Mouse (Mus musculus) CH12.LX (cell line): ENCODE measurements at regions not wholly inside any gene's neighbourhood (a gene's known extent, or its start where the extent isn't known, plus 50 kb on each side); places are given as distances from the start of the nearest gene placed in this dataset.
A peak's percentile ranks its signal among the peaks of the same experiment; 100 is the strongest.

Experiments used
- DNase-seq: peaks from one replicate; pipeline ENCODE4 v3.0.0-alpha.2; 2013; ENCODE audit errors: extremely low read depth
- H3K27ac ChIP-seq: 2 replicates; pipeline ENCODE4 v1.5.1; 2012; ENCODE audit warnings: low read depth, mild to moderate bottlenecking, control low read depth, moderate library complexity; ENCODE audit not compliant: insufficient read depth
- H3K27me3 ChIP-seq: replicated peaks from 2 replicates; pipeline ENCODE3; 2012; ENCODE audit warnings: inconsistent platforms
- H3K36me3 ChIP-seq, 2 experiments: replicated peaks in 1 of 2; 2 replicates each; pipeline versions ENCODE3 to v1.6.1; 2012; ENCODE audit warnings: inconsistent platforms in 1 of 2, low read length in 1 of 2, mild to moderate bottlenecking in 1 of 2, mixed read lengths in 1 of 2, moderate library complexity in 1 of 2; ENCODE audit not compliant: control insufficient read depth in 1 of 2, insufficient read depth in 1 of 2
- H3K4me1 ChIP-seq, 2 experiments: 2 replicates each; pipeline ENCODE4 v1.6.1; 2012; ENCODE audit warnings: inconsistent platforms in 1 of 2, moderate library complexity in 1 of 2; ENCODE audit not compliant: insufficient read depth in 2 of 2, control insufficient read depth in 1 of 2
- H3K4me2 ChIP-seq: 2 replicates; pipeline ENCODE4 v1.6.1; 2012; ENCODE audit warnings: low read depth, mild to moderate bottlenecking, control low read depth; ENCODE audit not compliant: poor library complexity, insufficient read depth, severe bottlenecking
- H3K4me3 ChIP-seq, 3 experiments: fragments of 150-350 bp in 1 of 3; sonication (generic) in 1 of 3; replicated peaks in 1 of 3; 2 replicates each; pipeline versions ENCODE3 to v1.5.1; 2011 to 2012; ENCODE audit warnings: low read depth in 2 of 3, low read length in 2 of 3, mild to moderate bottlenecking in 2 of 3, moderate library complexity in 2 of 3, control low read depth in 1 of 3, improper control_type of control experiment in 1 of 3, inconsistent platforms in 1 of 3, mixed read lengths in 1 of 3; ENCODE audit not compliant: poor library complexity in 1 of 3
- H3K79me2 ChIP-seq: replicated peaks from 2 replicates; pipeline ENCODE4 v1.6.1; 2012; ENCODE audit warnings: mild to moderate bottlenecking, moderate library complexity; ENCODE audit not compliant: control insufficient read depth, poor library complexity, insufficient read depth, severe bottlenecking; ENCODE audit errors: extremely low read depth
- H3K9ac ChIP-seq: 2 replicates; pipeline ENCODE4 v1.6.1; 2012; ENCODE audit warnings: low read depth, mild to moderate bottlenecking, control low read depth, moderate library complexity; ENCODE audit not compliant: insufficient read depth
- H3K9me3 ChIP-seq: replicated peaks from 2 replicates; pipeline ENCODE3; 2012; ENCODE audit warnings: low read length, inconsistent platforms, mixed read lengths
- BHLHE40 ChIP-seq: IDR thresholded peaks from 2 replicates; pipeline ENCODE4 v1.6.1; 2011; ENCODE audit warnings: mild to moderate bottlenecking, low read depth, low read length, improper control_type of control experiment
- CHD2 ChIP-seq: IDR thresholded peaks from 2 replicates; pipeline ENCODE4 v1.6.1; 2011; ENCODE audit warnings: low read length, improper control_type of control experiment
- CTCF ChIP-seq, 2 experiments: IDR thresholded peaks in 1 of 2; conservative IDR thresholded peaks in 1 of 2; 2 replicates each; pipeline ENCODE4 v1.5.1; 2011 to 2012; ENCODE audit warnings: low read depth in 2 of 2, low read length in 2 of 2, improper control_type of control experiment in 1 of 2, inconsistent platforms in 1 of 2, mild to moderate bottlenecking in 1 of 2, moderate library complexity in 1 of 2
- E2F4 ChIP-seq: IDR thresholded peaks from 2 replicates; pipeline ENCODE4 v1.6.1; 2011; ENCODE audit warnings: low read depth, low read length, improper control_type of control experiment; ENCODE audit not compliant: insufficient replicate concordance
- EP300 ChIP-seq: IDR thresholded peaks from 2 replicates; pipeline ENCODE4 v1.6.1; 2011; ENCODE audit warnings: low read length, improper control_type of control experiment
- ETS1 ChIP-seq: conservative IDR thresholded peaks from 2 replicates; pipeline ENCODE4 v1.6.1; 2012; ENCODE audit warnings: low read depth, mild to moderate bottlenecking, inconsistent platforms, low read length, improper control_type of control experiment, moderate library complexity
- GABPA ChIP-seq: IDR thresholded peaks from 2 replicates; pipeline ENCODE4 v1.6.1; 2012; ENCODE audit warnings: low read depth, low read length, improper control_type of control experiment, inconsistent platforms; ENCODE audit not compliant: insufficient replicate concordance
- HCFC1 ChIP-seq: IDR thresholded peaks from 2 replicates; pipeline ENCODE4 v1.6.1; 2012; ENCODE audit warnings: low read depth, mild to moderate bottlenecking, inconsistent platforms, low read length, improper control_type of control experiment
- IRF4 ChIP-seq: IDR thresholded peaks from 2 replicates; pipeline ENCODE4 v1.6.1; 2014; ENCODE audit warnings: low read depth, mild to moderate bottlenecking, inconsistent platforms, low read length, improper control_type of control experiment
- JUND ChIP-seq: conservative IDR thresholded peaks from 2 replicates; pipeline ENCODE4 v1.6.1; 2011; ENCODE audit warnings: low read depth, low read length, improper control_type of control experiment
- KAT2A ChIP-seq: IDR thresholded peaks from 2 replicates; pipeline ENCODE4 v1.6.1; 2012; ENCODE audit warnings: low read length, improper control_type of control experiment, inconsistent platforms; ENCODE audit not compliant: insufficient replicate concordance
- MAZ ChIP-seq: IDR thresholded peaks from 2 replicates; pipeline ENCODE4 v1.6.1; 2012; ENCODE audit warnings: low read depth, mild to moderate bottlenecking, inconsistent platforms, low read length, improper control_type of control experiment, moderate library complexity
- MEF2A ChIP-seq: IDR thresholded peaks from 2 replicates; pipeline ENCODE4 v1.6.1; 2014; ENCODE audit warnings: low read depth, mild to moderate bottlenecking, inconsistent platforms, low read length, improper control_type of control experiment, borderline replicate concordance
- NELFE ChIP-seq: IDR thresholded peaks from 2 replicates; pipeline ENCODE4 v1.6.1; 2011; ENCODE audit warnings: low read depth, low read length, improper control_type of control experiment
- NRF1 ChIP-seq: IDR thresholded peaks from 2 replicates; pipeline ENCODE4 v1.6.1; 2014; ENCODE audit warnings: low read depth, mild to moderate bottlenecking, inconsistent platforms, low read length, improper control_type of control experiment, moderate library complexity
- PAX5 ChIP-seq: IDR thresholded peaks from 2 replicates; pipeline ENCODE4 v1.6.1; 2012; ENCODE audit warnings: low read length, inconsistent platforms, mixed read lengths
- POLR2A ChIP-seq: IDR thresholded peaks from 2 replicates; pipeline ENCODE4 v1.6.1; 2011; ENCODE audit warnings: low read depth, mild to moderate bottlenecking, improper control_type of control experiment, low read length
- RAD21 ChIP-seq: IDR thresholded peaks from 2 replicates; pipeline ENCODE4 v1.6.1; 2011; ENCODE audit warnings: low read depth, mild to moderate bottlenecking, low read length, improper control_type of control experiment, moderate library complexity
- SIN3A ChIP-seq: IDR thresholded peaks from 2 replicates; pipeline ENCODE4 v1.6.1; 2012; ENCODE audit warnings: low read length, improper control_type of control experiment, inconsistent platforms
- TBP ChIP-seq: conservative IDR thresholded peaks from 2 replicates; pipeline ENCODE4 v1.6.1; 2011; ENCODE audit warnings: low read depth, low read length, improper control_type of control experiment
- USF1 ChIP-seq: IDR thresholded peaks from 2 replicates; pipeline ENCODE4 v1.6.1; 2014; ENCODE audit warnings: low read depth, mild to moderate bottlenecking, inconsistent platforms, low read length, improper control_type of control experiment
- USF2 ChIP-seq: conservative IDR thresholded peaks from 2 replicates; pipeline ENCODE4 v1.6.1; 2011; ENCODE audit warnings: low read depth, low read length, improper control_type of control experiment
- ZC3H11A ChIP-seq: IDR thresholded peaks from 2 replicates; pipeline ENCODE4 v1.6.1; 2012; ENCODE audit warnings: low read depth, mild to moderate bottlenecking, inconsistent platforms, low read length, improper control_type of control experiment
- dilution Hi-C: fragments of 300-500 bp; cut with MboI; formaldehyde crosslinking; loops from 2 replicates; pipeline ENCODE4 v1.14.3; 2020; ENCODE audit warnings: low sequenced_read_pairs; ENCODE audit not compliant: extremely low pct_unique_long_range_greater_than_20kb, extremely low pct_ligation_motif_present
- in situ Hi-C: fragments of 300-500 bp; cut with MboI; formaldehyde crosslinking; loops from 3 replicates; pipeline ENCODE4 v1.14.3; 2019; ENCODE audit warnings: low sequenced_read_pairs, low pct_ligation_motif_present, low pct_unique_long_range_greater_than_20kb, mixed read lengths

DNA sequence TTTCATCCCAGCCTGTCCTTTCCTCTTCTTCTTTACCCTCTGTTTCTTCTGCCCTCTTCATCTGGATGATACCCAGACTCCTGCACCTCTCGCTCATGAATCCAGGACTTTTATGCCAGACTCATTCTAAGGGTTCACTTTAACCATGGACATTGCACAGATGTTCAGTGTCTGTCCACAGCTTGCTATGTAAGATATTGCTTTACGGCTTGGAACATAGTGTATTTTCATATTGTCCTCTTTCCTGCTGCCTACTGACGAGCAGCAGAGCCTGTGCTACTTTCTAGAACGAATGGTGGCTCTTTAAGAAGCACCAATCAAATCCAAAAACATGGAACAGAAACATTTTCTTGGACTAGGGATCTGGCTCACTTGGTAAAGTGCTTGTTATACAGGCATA lies 341.5 kb downstream of the En1 start:
- TF ChIP-seq ETS1 (no peak), CHD2 (no peak), TBP (no peak), GABPA (no peak), CTCF (conservative IDR thresholded peaks at IDR 0.05 in 1 of 2, IDR thresholded peaks at IDR 0.05 in 1 of 2; ENCODE audit: low read depth in 2 of 2, low read length in 2 of 2) (no peak)
- H3K9me3 ChIP-seq: peaks cover 5% of the 10 kb centered on the region
- peaks cover 0 to 7% of the 10 kb centered on the region in 2 experiments; a peak in 1 of 4 replicates for H3K4me1 ChIP-seq
- no peak overlapping the region for H3K9ac ChIP-seq
- in situ Hi-C loops: no loop called here
- no peak for DNase-seq
- H3K79me2 ChIP-seq: no peaks in the 10 kb centered on the region
- no peaks in the 10 kb centered on the region for H3K36me3 ChIP-seq
- H3K27ac ChIP-seq: no peak overlapping the region
- dilution Hi-C loops: no loop called here
- no peaks in the 10 kb centered on the region for H3K27me3 ChIP-seq
- no peak overlapping the region for H3K4me3 ChIP-seq
- H3K4me2 ChIP-seq: no peak overlapping the region

DNA sequence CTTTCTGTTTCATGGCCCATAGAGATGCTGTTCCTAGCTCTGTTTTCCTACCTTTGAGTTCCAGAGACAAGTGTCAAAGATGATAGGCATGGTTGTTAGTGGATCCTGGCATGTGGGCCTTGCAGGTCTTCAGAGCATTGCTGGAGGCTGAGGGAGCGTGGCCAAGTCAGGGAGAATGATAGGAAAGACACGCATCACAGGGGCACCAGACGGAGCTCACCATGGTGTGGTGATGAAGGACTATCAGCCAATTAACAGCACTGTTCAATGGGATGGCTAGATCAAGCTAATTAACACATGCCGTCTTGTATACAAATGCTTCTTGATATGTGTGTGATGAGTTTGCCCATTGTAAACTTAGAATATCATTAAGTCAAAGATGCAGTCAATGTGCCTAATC lies 344.1 kb downstream of the En1 start:
- Histone ChIP-seq H3K27me3 (no peaks in the 10 kb centered on the region), H3K4me3 (no peak overlapping the region), H3K79me2 (no peaks in the 10 kb centered on the region), H3K36me3 (no peaks in the 10 kb centered on the region), H3K4me2 (no peak overlapping the region), H3K27ac (no peak overlapping the region), H3K4me1 (peaks cover 0 to 9% of the 10 kb centered on the region in 2 experiments; a peak in 1 of 4 replicates), H3K9ac (no peak overlapping the region), H3K9me3 (no peaks in the 10 kb centered on the region)
- in situ Hi-C loops (no loop called here), dilution Hi-C loops (no loop called here)
- TF ChIP-seq POLR2A: no peak
- TF ChIP-seq CHD2: no peak
- TF ChIP-seq RAD21: no peak
- TF ChIP-seq NRF1: no peak
- TF ChIP-seq NELFE: no peak
- no peak for TF ChIP-seq BHLHE40
- no peak for TF ChIP-seq HCFC1
- no peak for TF ChIP-seq USF2
- TF ChIP-seq E2F4: no peak
- DNase-seq: no peak

DNA sequence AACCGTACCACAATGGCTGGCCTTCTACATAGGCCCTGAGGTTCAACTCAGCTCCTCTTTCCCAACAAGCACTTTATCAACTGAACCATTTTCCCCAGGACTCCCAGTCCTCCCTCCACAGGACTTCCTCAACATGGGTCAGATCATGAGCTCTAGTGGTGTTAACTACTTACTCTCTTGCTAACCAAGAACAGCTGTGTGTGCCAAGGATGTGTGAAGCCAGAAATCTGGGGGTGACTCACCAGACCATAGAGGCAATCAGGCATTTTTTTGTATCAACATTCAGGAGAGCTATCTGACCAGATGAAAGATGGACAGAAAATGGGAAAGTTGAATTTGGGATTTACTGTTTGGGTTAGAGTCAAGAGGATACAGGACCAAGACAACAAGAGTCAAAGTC lies 359.0 kb downstream of the En1 start:
- Histone ChIP-seq H3K9me3 (no peaks in the 10 kb centered on the region), H3K79me2 (no peaks in the 10 kb centered on the region), H3K4me2 (no peak overlapping the region), H3K9ac (no peak overlapping the region), H3K27me3 (no peaks in the 10 kb centered on the region), H3K4me3 (no peak overlapping the region), H3K36me3 (no peaks in the 10 kb centered on the region), H3K27ac (no peak overlapping the region)
- dilution Hi-C loops (no loop called here), in situ Hi-C loops (no loop called here)
- DNase-seq: peak; percentile 34
- TF ChIP-seq ETS1 (no peak), BHLHE40 (no peak), ZC3H11A (no peak), POLR2A (no peak), USF1 (no peak), MEF2A (no peak), MAZ (no peak), RAD21 (no peak), PAX5 (no peak), KAT2A (no peak), SIN3A (no peak), IRF4 (no peak), HCFC1 (no peak), EP300 (no peak), JUND (no peak), NRF1 (no peak), NELFE (no peak), TBP (no peak)
- TF ChIP-seq, all 38 proteins: peak for 0
- peaks cover 3 to 19% of the 10 kb centered on the region in 2 experiments; a peak in 3 of 4 replicates for H3K4me1 ChIP-seq
